Mouse (Mus musculus) neural tube, embryonic 10.5 days (tissue): Measurements from ENCODE around the gene BC037034.
"Not testable (repeated sequence)": the region's sequence is repeated elsewhere in the genome, so short reads cannot be mapped to it uniquely, and the experiment has no call there.

Source experiments
- DNase-seq: peaks from one replicate; pipeline ENCODE4 v3.0.0-alpha.2; 2017; ENCODE audit warnings: low spot score; ENCODE audit errors: extremely low spot score

The BC037034 gene

GRCm38 (mm10) chr5:138219864-138220263 lies 44.0 kb downstream of the BC037034 start:
- DNase-seq: no peak

GRCm38 (mm10) chr5:138216632-138217031 lies 47.2 kb downstream of the BC037034 start:
- not testable (repeated sequence) for DNase-seq
